Mouse (Mus musculus) spleen, adult 2 months (tissue): ENCODE measurements around the gene Rabepk. TPM values are rescaled to one million over a fixed set of nuclear protein-coding genes. Genes with fewer than 3 reads are reported as not detected.

ENCODE experiments used
- DNase-seq, 2 experiments: peaks; one replicate each; pipeline versions ENCODE4 v3.0.0 to v3.0.0-alpha.2; 2012 to 2021; ENCODE audit warnings: low spot score in 2 of 2, low read depth in 1 of 2
- H3K27ac ChIP-seq: fragments of 200-500 bp; 2 replicates; pipeline ENCODE4 v1.5.1; 2012; ENCODE audit warnings: low read length, inconsistent platforms; ENCODE audit not compliant: insufficient read depth
- H3K27me3 ChIP-seq: fragments of 200-500 bp; 2 replicates; pipeline ENCODE4 v1.6.1; 2012; ENCODE audit warnings: mild to moderate bottlenecking, moderate library complexity, low read length, inconsistent platforms; ENCODE audit not compliant: control insufficient read depth, insufficient read depth
- H3K36me3 ChIP-seq: fragments of 200-500 bp; 2 replicates; pipeline ENCODE4 v1.6.1; 2012; ENCODE audit warnings: mild to moderate bottlenecking, low read length, inconsistent platforms; ENCODE audit not compliant: control insufficient read depth, insufficient read depth
- H3K4me1 ChIP-seq: fragments of 200-500 bp; 2 replicates; pipeline ENCODE4 v1.6.1; 2011; ENCODE audit warnings: inconsistent platforms; ENCODE audit not compliant: control insufficient read depth, insufficient read depth, insufficient read length
- H3K4me3 ChIP-seq: fragments of 200-500 bp; 2 replicates; pipeline ENCODE4 v1.5.1; 2011; ENCODE audit warnings: mild to moderate bottlenecking, inconsistent platforms; ENCODE audit not compliant: insufficient read depth, insufficient read length; ENCODE audit errors: extremely low read depth
- CTCF ChIP-seq: fragments of 200-500 bp; IDR thresholded peaks from 2 replicates; pipeline ENCODE4 v1.5.1; 2011; ENCODE audit warnings: mild to moderate bottlenecking, inconsistent platforms; ENCODE audit not compliant: insufficient read depth, insufficient read length, insufficient replicate concordance; ENCODE audit errors: extremely low read depth
- POLR2A ChIP-seq: fragments of 200-500 bp; IDR thresholded peaks from 2 replicates; pipeline ENCODE4 v1.6.1; 2011; ENCODE audit warnings: low read depth, low read length, inconsistent platforms
- WGBS: fragments of 180-500 bp; shearing (Covaris S2); methylation state at CpG from one replicate; pipeline ENCODE4 v1.1.7; 2018; 5-methylcytosine and 5-hydroxymethylcytosine counted together
- polyA plus RNA-seq: library from polyadenylated mRNA; depleted of rRNA; stranded (reverse); fragments of >200 nt; gene quantifications from 2 replicates; pipeline ENCODE4 v1.2.3, GENCODE M21; 2012; rRNA removed

Gene Rabepk
- polyA plus RNA-seq, 1 experiment = 16.7 TPM

- TF ChIP-seq CTCF (no peak), POLR2A (no peak)
- Histone ChIP-seq H3K27ac (no peak overlapping the region), H3K4me1 (peaks cover 2% of the 10 kb centered on the region; the same call in 1 of the 2 replicates), H3K27me3 (no peaks in the 10 kb centered on the region), H3K4me3 (no peak overlapping the region), H3K36me3 (peaks cover 2% of the 10 kb centered on the region; the same call in 1 of the 2 replicates)
- no peak for DNase-seq
- WGBS = 69% methylated on average over 12 of the region's 12 CpGs
Observed at GRCm38 (mm10) chr2:34741390-34742159, 58.1 kb downstream of the Rabepk start.

- Histone ChIP-seq H3K4me1 (peaks cover 2% of the 10 kb centered on the region; the same call in 1 of the 2 replicates), H3K27ac (no peak overlapping the region), H3K36me3 (peaks cover 2% of the 10 kb centered on the region; the same call in 1 of the 2 replicates), H3K27me3 (no peaks in the 10 kb centered on the region), H3K4me3 (no peak overlapping the region)
- 57% methylated on average over 1 of the region's 1 CpGs for WGBS
- no peak for DNase-seq
- no peak for TF ChIP-seq CTCF
- no peak for TF ChIP-seq POLR2A
Observed at GRCm38 (mm10) chr2:34739684-34740391, 59.9 kb downstream of the Rabepk start.

GRCm38 (mm10) chr2:34737911-34738310, 61.8 kb downstream of the Rabepk start:
- TF ChIP-seq CTCF = no peak
- no peak for TF ChIP-seq POLR2A
- H3K27me3 ChIP-seq = no peaks in the 10 kb centered on the region
- no peak for DNase-seq
- H3K36me3 ChIP-seq = no peaks in the 10 kb centered on the region; the same call in 1 of the 2 replicates
- H3K4me1 ChIP-seq = no peaks in the 10 kb centered on the region
- no peak overlapping the region for H3K4me3 ChIP-seq
- WGBS = 88% methylated on average over 1 of the region's 1 CpGs
- no peak overlapping the region for H3K27ac ChIP-seq

- WGBS = 100% methylated on average over 1 of the region's 1 CpGs
- H3K4me3 ChIP-seq = no peak overlapping the region
- H3K27me3 ChIP-seq = no peaks in the 10 kb centered on the region
- no peak overlapping the region for H3K27ac ChIP-seq
- H3K36me3 ChIP-seq = no peaks in the 10 kb centered on the region
- DNase-seq = no peak
- TF ChIP-seq POLR2A (no peak), CTCF (no peak)
- no peaks in the 10 kb centered on the region for H3K4me1 ChIP-seq
Observed at GRCm38 (mm10) chr2:34736626-34737025, 63.1 kb downstream of the Rabepk start.

Other genes starting within 250 kb of the Rabepk start
- 13.1 and 15.3 TPM in 2 replicates for gene Gapvd1, start 44.7 kb downstream of the Rabepk start, polyA plus RNA-seq
- 432 and 723 TPM in 2 replicates for gene Hspa5, start 27.9 kb downstream of the Rabepk start, polyA plus RNA-seq
- gene Fbxw2, start 26.4 kb upstream of the Rabepk start, polyA plus RNA-seq = 29.2 and 29.8 TPM in 2 replicates
- gene Gm34653, start 33.1 kb upstream of the Rabepk start, polyA plus RNA-seq = not detected in 2 replicates
- 0.59 TPM in 1 of 2 replicates, not detected in the other for gene Cutal, start 74.5 kb upstream of the Rabepk start, polyA plus RNA-seq
- gene Psmd5, start 75.1 kb upstream of the Rabepk start, polyA plus RNA-seq = 5.8 and 6.9 TPM in 2 replicates
- 3.7 and 4.7 TPM in 2 replicates for gene Phf19, start 114.1 kb upstream of the Rabepk start, polyA plus RNA-seq
- gene Traf1, start 161.9 kb upstream of the Rabepk start, polyA plus RNA-seq = 64.4 and 72.8 TPM in 2 replicates